Comparison of ENCODE assay signal across 8 mouse cellular contexts in the genomic region with DNA sequence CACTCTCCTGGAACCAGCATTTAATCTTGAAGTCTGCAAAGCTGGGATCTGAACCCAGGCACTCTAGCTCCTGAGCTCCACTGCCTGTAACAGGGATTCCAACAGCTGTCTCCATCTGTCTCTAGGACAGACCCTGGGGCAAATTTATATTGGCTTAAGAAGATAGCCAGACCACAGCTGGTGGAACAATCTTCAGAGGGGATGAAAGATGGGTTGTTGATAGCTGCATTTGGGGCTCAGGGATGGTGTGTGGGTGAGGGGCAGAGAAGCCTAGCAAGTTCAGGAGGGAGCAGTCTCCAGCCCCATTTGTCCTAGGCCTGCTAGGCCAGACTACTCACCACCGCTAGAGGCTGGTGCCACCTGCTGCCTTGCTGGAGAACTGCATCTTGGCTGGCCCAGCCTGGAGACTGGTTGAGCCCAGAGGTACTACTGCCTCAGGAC.
DNase-seq lines count a peak whose midpoint lies in the region; ATAC-seq and TF ChIP-seq lines count a peak whose summit lies in the region.

No protein-coding gene starts in this region.

- 5% methylated on average over 1 of the region's 1 CpGs for WGBS in forebrain, embryonic 15.5 days
- 5% methylated on average over 1 of the region's 1 CpGs for WGBS in liver, embryonic 16.5 days (ENCODE audit: insufficient replicate concordance)
- WGBS in neural tube, embryonic 12.5 days, result 0% methylated on average over 1 of the region's 1 CpGs
- 4% methylated on average over 1 of the region's 1 CpGs for WGBS in stomach, embryonic 16.5 days

- peak; percentile 87 to 88 for TF ChIP-seq CTCF in CH12.LX (conservative IDR thresholded peaks at IDR 0.05 in 1 of 2, IDR thresholded peaks at IDR 0.05 in 1 of 2; ENCODE audit: low read depth in 2 of 2, low read length in 2 of 2)

- TF ChIP-seq EP300 in CH12.LX (IDR thresholded peaks at IDR 0.05; ENCODE audit: low read length), result no peak

- in situ Hi-C loops in CH12.LX (cut with MboI; ENCODE audit: low pct_ligation_motif_present, low pct_unique_long_range_greater_than_20kb, low sequenced_read_pairs), result loop anchor here (10.0 kb wide), 1 partner anchor 64 kb away; no protein-coding TSS in a partner anchor

- H3K27ac ChIP-seq in CH12.LX (ENCODE audit: insufficient read depth, low read depth), result no peak overlapping the region
- no peak overlapping the region for H3K27ac ChIP-seq in forebrain, embryonic 15.5 days (replicated peaks)
- H3K27ac ChIP-seq in liver, embryonic 16.5 days (ENCODE audit: low read length), result no peak overlapping the region
- no peak overlapping the region for H3K27ac ChIP-seq in neural tube, embryonic 12.5 days
- H3K27ac ChIP-seq in stomach, embryonic 16.5 days (ENCODE audit: low read length), result peak overlapping the region; percentile 14; the same call in 1 of the 2 replicates

- peak; percentile 77 for TF ChIP-seq RAD21 in CH12.LX (IDR thresholded peaks at IDR 0.05; ENCODE audit: low read depth, low read length)

- peak; percentile 73 for ATAC-seq in forebrain, embryonic 15.5 days (replicated peaks)
- peak; percentile 76 for ATAC-seq in liver, embryonic 16.5 days (ENCODE audit: low read depth)
- ATAC-seq in neural tube, embryonic 12.5 days (ENCODE audit: low FRiP score, low read depth), result peak; percentile 64
- ATAC-seq in stomach, embryonic 16.5 days (ENCODE audit: insufficient read depth, low FRiP score), result peak; percentile 80

- H3K79me2 ChIP-seq in CH12.LX (replicated peaks; ENCODE audit: control insufficient read depth, extremely low read depth, insufficient read depth, poor library complexity, severe bottlenecking), result peaks cover 60% of the 10 kb centered on the region

- H3K4me1 ChIP-seq in CH12.LX (ENCODE audit: control insufficient read depth in 1 of 2, insufficient read depth in 2 of 2), result peaks cover 8 to 96% of the 10 kb centered on the region in 2 experiments
- H3K4me1 ChIP-seq in forebrain, embryonic 15.5 days, result peaks cover 44% of the 10 kb centered on the region
- H3K4me1 ChIP-seq in liver, embryonic 16.5 days (ENCODE audit: control insufficient read depth, low read depth, low read length), result no peaks in the 10 kb centered on the region; the same call in 1 of the 2 replicates
- peaks cover 48% of the 10 kb centered on the region for H3K4me1 ChIP-seq in neural tube, embryonic 12.5 days
- H3K4me1 ChIP-seq in stomach, embryonic 16.5 days (ENCODE audit: control insufficient read depth, insufficient read depth, low read length), result peaks cover 28% of the 10 kb centered on the region

- no peaks in the 10 kb centered on the region for H3K27me3 ChIP-seq in CH12.LX (replicated peaks)
- H3K27me3 ChIP-seq in forebrain, embryonic 15.5 days, result no peaks in the 10 kb centered on the region
- H3K27me3 ChIP-seq in liver, embryonic 16.5 days (ENCODE audit: control insufficient read depth, insufficient read depth, low read depth, low read length), result no peaks in the 10 kb centered on the region
- H3K27me3 ChIP-seq in neural tube, embryonic 12.5 days (replicated peaks), result no peaks in the 10 kb centered on the region
- H3K27me3 ChIP-seq in stomach, embryonic 16.5 days (ENCODE audit: control insufficient read depth, insufficient read depth, low read length), result no peaks in the 10 kb centered on the region

- peaks cover 23 to 97% of the 10 kb centered on the region in 2 experiments for H3K36me3 ChIP-seq in CH12.LX (replicated peaks in 1 of 2; ENCODE audit: control insufficient read depth in 1 of 2, insufficient read depth in 1 of 2, low read length in 1 of 2)
- no peaks in the 10 kb centered on the region for H3K36me3 ChIP-seq in forebrain, embryonic 15.5 days
- H3K36me3 ChIP-seq in liver, embryonic 16.5 days (ENCODE audit: control insufficient read depth, insufficient read depth), result no peaks in the 10 kb centered on the region
- H3K36me3 ChIP-seq in neural tube, embryonic 12.5 days, result no peaks in the 10 kb centered on the region
- no peaks in the 10 kb centered on the region for H3K36me3 ChIP-seq in stomach, embryonic 16.5 days (ENCODE audit: control insufficient read depth, insufficient read depth, low read length)

- H3K9ac ChIP-seq in CH12.LX (ENCODE audit: insufficient read depth, low read depth), result no peak overlapping the region
- H3K9ac ChIP-seq in forebrain, embryonic 15.5 days (replicated peaks), result no peak overlapping the region
- no peak overlapping the region for H3K9ac ChIP-seq in liver, embryonic 16.5 days (ENCODE audit: low read depth, low read length)
- no peak overlapping the region for H3K9ac ChIP-seq in neural tube, embryonic 12.5 days
- H3K9ac ChIP-seq in stomach, embryonic 16.5 days (ENCODE audit: low read length), result no peak overlapping the region

- DNase-seq in CH12.LX (ENCODE audit: extremely low read depth), result peak; percentile 61
- peak; percentile 83 for DNase-seq in cerebellum, adult 11 months
- peak; percentile 91 to 92 for DNase-seq in heart, postnatal 36 days
- DNase-seq in layer of hippocampus, adult 18-20 months (ENCODE audit: low spot score in 2 of 2), result peak; percentile 71 to 90

- H3K9me3 ChIP-seq in CH12.LX (replicated peaks; ENCODE audit: low read length), result no peaks in the 10 kb centered on the region
- H3K9me3 ChIP-seq in forebrain, embryonic 15.5 days, result no peaks in the 10 kb centered on the region
- H3K9me3 ChIP-seq in liver, embryonic 16.5 days (replicated peaks; ENCODE audit: control insufficient read depth, low read length), result no peaks in the 10 kb centered on the region
- no peaks in the 10 kb centered on the region for H3K9me3 ChIP-seq in neural tube, embryonic 12.5 days
- no peaks in the 10 kb centered on the region for H3K9me3 ChIP-seq in stomach, embryonic 16.5 days (replicated peaks; ENCODE audit: control insufficient read depth, low read length)

- peak; percentile 21; the same call in 1 of the 2 replicates for TF ChIP-seq POLR2A in CH12.LX (IDR thresholded peaks at IDR 0.05; ENCODE audit: low read depth, low read length)

- intact Hi-C loops in heart, postnatal 36 days (cut with DNase I), result loop anchor here (1.0 to 2.0 kb wide), 3 partner anchors 22 to 121 kb away; no protein-coding TSS in a partner anchor

- H3K4me3 ChIP-seq in CH12.LX (replicated peaks in 1 of 3; ENCODE audit: low read depth in 2 of 3, low read length in 2 of 3, poor library complexity in 1 of 3), result no peak overlapping the region
- no peak overlapping the region for H3K4me3 ChIP-seq in forebrain, embryonic 15.5 days
- H3K4me3 ChIP-seq in liver, embryonic 16.5 days (ENCODE audit: low read depth, low read length), result no peak overlapping the region
- H3K4me3 ChIP-seq in neural tube, embryonic 12.5 days, result no peak overlapping the region
- no peak overlapping the region for H3K4me3 ChIP-seq in stomach, embryonic 16.5 days (replicated peaks; ENCODE audit: low read length)

- dilution Hi-C loops in CH12.LX (cut with MboI; ENCODE audit: extremely low pct_ligation_motif_present, extremely low pct_unique_long_range_greater_than_20kb, low sequenced_read_pairs), result no loop called here

- H3K4me2 ChIP-seq in CH12.LX (ENCODE audit: insufficient read depth, low read depth, poor library complexity, severe bottlenecking), result no peak overlapping the region
- H3K4me2 ChIP-seq in forebrain, embryonic 15.5 days (replicated peaks), result no peak overlapping the region
- no peak overlapping the region for H3K4me2 ChIP-seq in liver, embryonic 16.5 days (ENCODE audit: low read depth, low read length)
- H3K4me2 ChIP-seq in neural tube, embryonic 12.5 days (replicated peaks), result no peak overlapping the region
- no peak overlapping the region for H3K4me2 ChIP-seq in stomach, embryonic 16.5 days (ENCODE audit: low read depth, low read length)

TF ChIP-seq in CH12.LX, 34 proteins besides CTCF, POLR2A, EP300 and RAD21:
- TF ChIP-seq SIN3A (IDR thresholded peaks at IDR 0.05; ENCODE audit: low read length) (0 out of 2 replicates have a peak, but pooled peaks have one; percentile 18), BHLHE40 (IDR thresholded peaks at IDR 0.05; ENCODE audit: low read depth, low read length) (no peak), SMC3 (IDR thresholded peaks at IDR 0.05; ENCODE audit: low read depth, low read length) (peak; percentile 71), ZMIZ1 (IDR thresholded peaks at IDR 0.05; ENCODE audit: low read depth, low read length) (0 out of 2 replicates have a peak, but pooled peaks have one; percentile 9), TBP (conservative IDR thresholded peaks at IDR 0.05; ENCODE audit: low read depth, low read length) (no peak), NELFE (IDR thresholded peaks at IDR 0.05; ENCODE audit: low read depth, low read length) (0 out of 2 replicates have a peak, but pooled peaks have one; percentile 25)
TF ChIP-seq in CH12.LX: peak in this region for 4.
